Mouse (Mus musculus) layer of hippocampus, postnatal 14 days (tissue): ENCODE results near the gene Rnf216. TPM values are rescaled to one million over a fixed set of nuclear protein-coding genes. Genes with fewer than 3 reads are reported as not detected.

Experiments
- DNase-seq, 2 experiments: peaks; one replicate each; pipeline ENCODE4 v3.0.0; 2021 to 2022; ENCODE audit warnings: low spot score in 2 of 2, mixed read lengths in 1 of 2
- total RNA-seq, 2 experiments: library from RNA; stranded (reverse); gene quantifications; 2 replicates each; pipeline ENCODE4 v1.2.3; 2021

Gene Rnf216
- total RNA-seq, 2 experiments from 2014 or later: 46.4 to 47.4 TPM

- no peak for DNase-seq
These were observed 57.2 kb downstream of the Rnf216 start for GRCm38 (mm10) chr5:143055501-143056125.

- DNase-seq: no peak
These were observed 58.1 kb downstream of the Rnf216 start for GRCm38 (mm10) chr5:143054703-143055102.

- DNase-seq: peak; percentile 37 to 66
These were observed 59.4 kb downstream of the Rnf216 start for GRCm38 (mm10) chr5:143053132-143053972.

GRCm38 (mm10) chr5:143052677-143053076 lies 60.1 kb downstream of the Rnf216 start:
- DNase-seq: no peak

GRCm38 (mm10) chr5:143051851-143052250 lies 60.9 kb downstream of the Rnf216 start:
- no peak for DNase-seq

GRCm38 (mm10) chr5:143050273-143050672 lies 62.5 kb downstream of the Rnf216 start:
- no peak for DNase-seq

- DNase-seq: no peak
These were observed 63.0 kb downstream of the Rnf216 start for GRCm38 (mm10) chr5:143049746-143050145.

- DNase-seq: no peak
These were observed 63.8 kb downstream of the Rnf216 start for GRCm38 (mm10) chr5:143049013-143049385.

- DNase-seq: no peak
These were observed 64.4 kb downstream of the Rnf216 start for GRCm38 (mm10) chr5:143048232-143049012.

- no peak for DNase-seq
These were observed 65.2 kb downstream of the Rnf216 start for GRCm38 (mm10) chr5:143047586-143047985.

GRCm38 (mm10) chr5:143043902-143044301 lies 68.9 kb downstream of the Rnf216 start:
- no peak for DNase-seq

- DNase-seq: no peak
These were observed 69.5 kb downstream of the Rnf216 start for GRCm38 (mm10) chr5:143043285-143043684.

GRCm38 (mm10) chr5:143038794-143039193 lies 74.0 kb downstream of the Rnf216 start:
- no peak for DNase-seq

- DNase-seq: peak in 1 of 2 experiments; percentile 77
These were observed 75.6 kb downstream of the Rnf216 start for GRCm38 (mm10) chr5:143037201-143037600.

GRCm38 (mm10) chr5:143036052-143036451 lies 76.7 kb downstream of the Rnf216 start:
- DNase-seq: no peak

- no peak for DNase-seq
These were observed 77.5 kb downstream of the Rnf216 start for GRCm38 (mm10) chr5:143035271-143035670.

GRCm38 (mm10) chr5:143034108-143034507 lies 78.7 kb downstream of the Rnf216 start:
- DNase-seq: no peak

- no peak for DNase-seq
These were observed 79.5 kb downstream of the Rnf216 start for GRCm38 (mm10) chr5:143033277-143033676.

GRCm38 (mm10) chr5:143032639-143033146 lies 80.1 kb downstream of the Rnf216 start:
- DNase-seq: no peak

GRCm38 (mm10) chr5:143031681-143032080 lies 81.1 kb downstream of the Rnf216 start:
- DNase-seq: no peak

GRCm38 (mm10) chr5:143031193-143031592 lies 81.6 kb downstream of the Rnf216 start:
- DNase-seq: no peak

GRCm38 (mm10) chr5:143023887-143024286 lies 88.9 kb downstream of the Rnf216 start:
- no peak for DNase-seq
